In genomic region chr6:92822006-92822405, GRCm38 (mm10) we compare ENCODE assay signal across 17 mouse cellular contexts. TPM values are rescaled to one million over a fixed set of nuclear protein-coding genes. Genes with fewer than 3 reads are reported as not detected.
"Had no signal": no experiment of that assay in that cellular context is flagged by ENCODE, and none has a peak within 500 bp of the region (broad histone marks: within the 10 kb centered on the region; RNA-seq: fewer than 3 reads in every experiment).

No protein-coding gene starts in this region.

- H3K27me3 ChIP-seq: limb, embryonic 15.5 days; liver, embryonic 12.5 days; megakaryocyte, embryonic 14.5 days had no signal

- H3K4me3 ChIP-seq: limb, embryonic 15.5 days; liver, embryonic 12.5 days; megakaryocyte, embryonic 14.5 days; midbrain, embryonic 12.5 days; neural tube, embryonic 12.5 days had no signal

- H3K9ac ChIP-seq: limb, embryonic 15.5 days; liver, embryonic 12.5 days; lung, embryonic 14.5 days; midbrain, embryonic 12.5 days; neural tube, embryonic 12.5 days had no signal

- DNase-seq: kidney, postnatal 25 days; layer of hippocampus, postnatal 36 days; lung, embryonic 14.5 days; lung, postnatal 10 days; thymus, postnatal 36 days had no signal

- H3K4me2 ChIP-seq: limb, embryonic 15.5 days; liver, embryonic 12.5 days; lung, embryonic 14.5 days; midbrain, embryonic 12.5 days; neural tube, embryonic 12.5 days had no signal

- ATAC-seq: liver, embryonic 12.5 days had no signal

- H3K4me1 ChIP-seq: limb, embryonic 15.5 days; liver, embryonic 12.5 days; megakaryocyte, embryonic 14.5 days had no signal

- H3K36me3 ChIP-seq: liver, embryonic 12.5 days; midbrain, embryonic 12.5 days; neural tube, embryonic 12.5 days had no signal

- H3K27ac ChIP-seq: limb, embryonic 15.5 days; liver, embryonic 12.5 days; macrophage; midbrain, embryonic 12.5 days; neural tube, embryonic 12.5 days had no signal

- H3K9me3 ChIP-seq: limb, embryonic 15.5 days; liver, embryonic 12.5 days; midbrain, embryonic 12.5 days; neural tube, embryonic 12.5 days had no signal

RNA-seq across cellular contexts. Expression of gene A730049H05Rik, which starts 5.7 kb away (rescaled TPM):
- total RNA-seq: left cerebral cortex, adult 8-10 months; monocyte, adult 5-6 weeks; neutrophil, adult 5-6 weeks had no signal
- polyA plus RNA-seq: liver, embryonic 16.5 days; macrophage; neural tube, embryonic 12.5 days had no signal

RNA-seq across cellular contexts. Expression of gene Gm15737, which starts 47.2 kb away (rescaled TPM):
- total RNA-seq: layer of hippocampus, postnatal 36 days; left cerebral cortex, postnatal 25 days; monocyte, adult 5-6 weeks; neutrophil, adult 5-6 weeks had no signal
- polyA plus RNA-seq: liver, embryonic 12.5 days; liver, embryonic 16.5 days; macrophage; midbrain, embryonic 12.5 days; neural tube, embryonic 12.5 days; thymus, postnatal 0 days had no signal
